Comparison of ENCODE assay signal across 19 mouse cellular contexts in genomic region chr9:49958890-49959289, GRCm38 (mm10).
"Had no signal": no experiment of that assay in that cellular context is flagged by ENCODE, and none has a peak within 500 bp of the region (broad histone marks: within the 10 kb centered on the region; RNA-seq: fewer than 3 reads in every experiment).

No protein-coding gene starts in this region.

- H3K9me3 ChIP-seq: limb, embryonic 15.5 days; neural tube, embryonic 13.5 days; stomach, embryonic 15.5 days had no signal

- ATAC-seq: liver, postnatal 0 days; lung, postnatal 0 days had no signal

- H3K27ac ChIP-seq: kidney, postnatal 0 days; left cerebral cortex, adult 2 months; limb, embryonic 15.5 days; liver, embryonic 14.5 days; macrophage; neural tube, embryonic 13.5 days; stomach, embryonic 15.5 days had no signal

- H3K27me3 ChIP-seq: limb, embryonic 15.5 days; neural tube, embryonic 13.5 days; stomach, embryonic 15.5 days had no signal

- H3K9ac ChIP-seq: limb, embryonic 15.5 days; liver, embryonic 14.5 days; liver, postnatal 0 days; lung, embryonic 14.5 days; neural tube, embryonic 13.5 days; stomach, embryonic 15.5 days had no signal

- H3K4me3 ChIP-seq: left cerebral cortex, adult 2 months; limb, embryonic 15.5 days; neural tube, embryonic 13.5 days; stomach, embryonic 15.5 days had no signal

- H3K36me3 ChIP-seq: limb, embryonic 15.5 days; neural tube, embryonic 13.5 days; stomach, embryonic 15.5 days had no signal

- H3K4me2 ChIP-seq: limb, embryonic 15.5 days; liver, embryonic 11.5 days; lung, embryonic 14.5 days; neural tube, embryonic 13.5 days; stomach, embryonic 15.5 days had no signal

- DNase-seq: kidney, adult 2 months; kidney, postnatal 36 days; layer of hippocampus, postnatal 36 days; liver, postnatal 0 days; lung, embryonic 14.5 days; midbrain, embryonic 14.5 days; retina, postnatal 1 day; right cerebral cortex, postnatal 25 days; spleen, adult 18-20 months; thymus, postnatal 25 days had no signal
